Mouse (Mus musculus): ENCODE results near the gene Zfp697.

GRCm38 (mm10) chr3:98733724-98734123, 351.5 kb downstream of the Zfp697 start:
- TF ChIP-seq CTCF (IDR thresholded peaks at IDR 0.05; ENCODE audit: low read depth), result no peak
- TF ChIP-seq EP300 (IDR thresholded peaks at IDR 0.05; ENCODE audit: low read depth), result no peak

Measured in liver, embryonic 14.5 days (tissue).